Mouse (Mus musculus) lung, postnatal 36 days (tissue): ENCODE measurements around the gene Zdhhc24.

ENCODE experiments used
- DNase-seq: peaks from one replicate; pipeline ENCODE4 v3.0.0; 2022; ENCODE audit warnings: mixed read lengths

Gene Zdhhc24

GRCm38 (mm10) chr19:4879324-4879703, 846 bp downstream of the Zdhhc24 start:
- no peak for DNase-seq

DNA sequence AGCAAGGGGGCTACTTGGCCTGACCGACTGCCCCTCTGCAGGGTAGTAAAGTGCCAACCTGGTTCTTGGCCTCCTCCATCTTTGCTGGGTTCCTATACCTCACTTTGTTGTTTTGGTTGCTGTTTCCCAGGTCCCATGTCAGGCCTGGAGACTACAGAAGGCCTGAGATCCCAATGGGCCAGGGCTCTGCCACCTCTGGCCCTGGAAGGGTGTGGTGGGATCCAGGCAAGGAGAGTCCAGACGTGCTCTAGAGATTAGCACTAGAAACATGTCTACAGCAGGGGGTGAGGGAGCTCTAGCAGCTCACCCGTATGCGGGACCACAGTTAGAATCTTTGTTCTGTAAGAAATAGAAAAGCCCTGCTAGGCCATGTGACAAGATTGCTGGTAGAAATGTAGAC, 5.5 kb downstream of the Zdhhc24 start:
- no peak for DNase-seq

DNA sequence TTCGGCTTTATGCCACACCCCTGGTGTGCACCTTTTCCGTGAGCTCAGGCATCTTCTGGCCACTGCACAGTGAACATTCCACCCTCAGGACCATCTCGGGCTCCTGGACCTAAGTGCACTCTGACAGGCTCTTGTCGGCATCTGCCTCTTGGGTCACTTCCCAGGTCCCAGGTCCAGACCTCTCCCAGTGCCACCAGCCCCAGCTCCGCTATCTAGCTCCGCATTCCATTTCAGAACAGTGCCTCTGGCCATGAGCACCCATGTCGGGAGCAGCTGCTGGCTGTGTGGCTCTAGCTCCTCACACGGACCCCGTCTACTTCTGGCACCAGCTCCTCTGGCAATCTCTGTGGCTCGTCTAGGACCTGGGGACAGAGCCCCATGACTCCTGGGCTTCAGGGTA, 11.3 kb downstream of the Zdhhc24 start:
- no peak for DNase-seq

GRCm38 (mm10) chr19:4891798-4892197, 13.3 kb downstream of the Zdhhc24 start:
- DNase-seq, result no peak

DNA sequence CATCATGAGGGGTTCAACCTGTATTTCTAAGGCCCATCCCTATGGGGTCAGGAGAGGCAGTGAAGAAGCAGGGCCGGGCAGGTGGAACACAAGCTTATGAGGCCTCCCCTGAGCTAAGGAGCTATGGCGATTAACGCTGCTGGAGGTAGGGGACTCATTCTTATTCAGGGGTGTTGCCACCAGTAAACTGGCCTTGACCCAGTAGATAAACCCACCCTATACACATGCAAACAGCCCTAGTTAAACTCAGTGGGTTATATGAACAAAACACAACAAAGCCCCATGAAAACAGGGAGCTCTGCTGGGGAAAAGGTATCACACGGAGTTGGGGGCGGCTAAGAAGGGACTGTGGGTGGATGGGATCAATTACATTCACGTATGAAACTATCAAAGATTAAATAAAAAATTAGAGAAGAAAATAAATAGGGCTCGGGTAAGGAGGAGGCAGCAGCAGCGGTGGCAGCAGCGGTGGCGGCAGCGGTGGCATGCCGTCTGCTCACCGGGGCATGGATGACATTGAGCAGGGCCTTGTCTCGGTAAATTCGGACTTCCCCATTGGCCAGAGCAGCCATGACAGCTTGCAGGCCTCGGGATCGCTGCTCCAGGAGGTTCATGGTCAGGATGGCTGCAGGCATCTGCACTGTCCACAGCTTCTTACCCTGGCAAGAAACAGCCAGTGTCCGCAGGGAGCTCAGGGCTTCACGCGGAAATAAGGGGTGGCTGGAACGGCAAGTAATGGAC, 18.5 kb downstream of the Zdhhc24 start:
- no peak for DNase-seq

DNA sequence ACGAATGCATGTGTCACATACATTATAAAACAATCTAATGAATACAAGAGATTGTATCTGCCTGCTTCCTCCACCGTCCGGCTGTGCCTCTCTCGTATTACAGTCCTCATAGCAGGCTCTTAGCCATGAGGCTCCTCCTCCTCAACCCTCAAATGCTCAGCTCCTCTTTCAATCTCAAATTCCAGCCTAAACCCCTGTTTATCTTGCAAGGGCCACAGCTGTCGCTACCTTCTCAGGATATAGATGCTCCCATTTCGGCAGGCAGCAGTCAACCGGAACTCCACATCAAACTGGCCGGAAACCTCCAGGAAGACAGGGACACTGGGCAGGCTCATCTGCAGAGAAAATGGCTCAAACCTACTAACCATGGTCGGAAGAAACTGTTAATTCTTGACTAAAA, 20.5 kb downstream of the Zdhhc24 start:
- DNase-seq, result no peak

DNA sequence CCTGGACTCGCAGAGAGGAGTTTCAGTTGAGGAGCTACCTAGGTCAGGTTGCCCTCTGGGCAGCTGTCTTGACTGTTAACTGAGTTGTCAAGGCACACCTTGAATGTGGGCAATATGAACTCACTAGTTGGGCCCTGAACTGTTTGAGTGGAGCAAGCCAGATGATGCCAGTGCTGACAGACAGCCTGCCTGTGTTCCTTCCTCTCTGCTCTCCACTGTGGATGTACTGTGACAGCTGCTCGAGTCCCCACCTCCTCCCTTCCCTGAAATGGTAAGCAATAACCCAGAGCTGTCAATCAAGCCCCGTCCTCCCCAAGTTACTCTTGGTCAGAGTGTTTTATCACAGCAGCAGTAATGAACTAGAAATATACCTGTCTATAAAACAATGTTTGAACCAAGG, 21.4 kb downstream of the Zdhhc24 start:
- no peak for DNase-seq

DNA sequence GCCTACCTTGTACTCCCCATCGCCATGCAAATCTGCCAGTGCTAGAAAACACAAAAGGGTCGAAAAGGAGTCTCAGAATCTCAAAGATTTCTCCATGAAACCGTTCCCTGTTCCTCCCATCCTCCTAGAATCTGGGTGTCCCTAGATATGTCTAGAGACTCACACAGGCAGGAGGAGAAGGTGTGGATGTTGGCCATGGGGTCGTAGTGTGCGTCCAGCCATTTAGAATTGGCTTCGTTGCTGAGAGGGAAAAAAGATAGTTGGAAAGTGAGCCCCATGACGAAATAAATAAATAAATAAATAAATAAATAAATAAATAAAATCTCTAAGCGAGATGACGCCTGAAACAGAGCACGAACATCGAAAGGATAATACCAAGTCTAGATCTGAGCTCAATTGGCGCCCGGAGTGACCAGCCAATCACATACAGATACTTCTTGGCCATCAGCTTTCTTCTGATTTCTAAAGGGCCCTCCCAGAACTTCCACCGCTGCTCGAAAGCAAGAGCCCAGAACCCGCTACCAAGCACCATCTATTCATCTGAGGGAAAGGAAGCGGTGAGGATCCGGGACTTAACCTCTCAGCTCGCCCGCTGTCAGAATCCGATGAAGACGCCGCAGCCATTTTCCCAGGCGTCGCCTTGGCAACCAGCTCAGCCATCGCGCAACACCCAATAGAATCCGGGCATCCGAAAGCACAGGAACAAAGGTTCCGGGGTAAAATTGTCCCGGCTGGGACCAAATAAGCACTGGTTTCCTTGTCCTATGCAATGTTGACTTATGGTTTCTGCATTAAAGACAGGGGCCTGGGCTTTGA, 27.7 kb downstream of the Zdhhc24 start, which contains the start of gene Bbs1:
TSS of gene Bbs1 (minus strand) at position 650 of the 816 bp plus-strand sequence.
- DNase-seq, result peak; percentile 83

DNA sequence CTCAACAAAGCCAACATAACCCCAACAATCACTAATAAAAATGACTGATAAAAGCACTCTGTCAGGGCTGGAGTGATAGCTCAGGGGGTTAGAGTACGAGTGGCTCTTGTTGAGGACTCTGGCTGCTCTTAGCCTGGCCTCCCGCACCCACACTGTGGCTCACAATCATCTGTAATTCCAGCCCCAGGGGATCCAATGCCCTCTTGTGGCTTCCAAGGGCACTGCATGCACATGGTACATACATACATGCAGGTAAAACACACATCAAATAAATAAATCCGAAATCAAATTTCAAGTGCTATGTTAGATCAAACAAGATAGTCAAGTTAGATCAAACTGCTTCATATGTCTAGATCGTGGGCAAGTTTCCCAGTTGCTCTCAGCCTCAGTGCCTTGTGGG, 29.6 kb downstream of the Zdhhc24 start:
- DNase-seq, result peak; percentile 37

DNA sequence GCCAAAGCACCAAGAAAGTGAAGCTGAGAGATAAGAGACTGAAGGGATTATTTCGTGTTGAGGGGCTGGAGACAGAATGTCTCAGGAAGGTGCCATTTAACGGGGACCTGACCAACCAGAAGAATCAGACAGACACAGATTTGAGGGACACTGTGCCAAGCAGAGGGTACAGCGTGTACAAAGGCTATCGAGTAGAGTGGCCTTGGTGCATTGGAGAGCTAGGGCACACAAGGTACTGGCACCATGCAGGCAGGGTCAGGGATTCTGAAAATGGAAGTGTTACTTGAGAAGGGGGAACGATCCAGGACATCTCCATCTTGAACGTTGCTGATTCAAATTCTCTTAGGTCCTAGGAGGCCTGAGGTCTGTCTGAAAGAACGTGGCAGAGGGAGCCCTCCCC, 30.9 kb downstream of the Zdhhc24 start:
- DNase-seq, result no peak

DNA sequence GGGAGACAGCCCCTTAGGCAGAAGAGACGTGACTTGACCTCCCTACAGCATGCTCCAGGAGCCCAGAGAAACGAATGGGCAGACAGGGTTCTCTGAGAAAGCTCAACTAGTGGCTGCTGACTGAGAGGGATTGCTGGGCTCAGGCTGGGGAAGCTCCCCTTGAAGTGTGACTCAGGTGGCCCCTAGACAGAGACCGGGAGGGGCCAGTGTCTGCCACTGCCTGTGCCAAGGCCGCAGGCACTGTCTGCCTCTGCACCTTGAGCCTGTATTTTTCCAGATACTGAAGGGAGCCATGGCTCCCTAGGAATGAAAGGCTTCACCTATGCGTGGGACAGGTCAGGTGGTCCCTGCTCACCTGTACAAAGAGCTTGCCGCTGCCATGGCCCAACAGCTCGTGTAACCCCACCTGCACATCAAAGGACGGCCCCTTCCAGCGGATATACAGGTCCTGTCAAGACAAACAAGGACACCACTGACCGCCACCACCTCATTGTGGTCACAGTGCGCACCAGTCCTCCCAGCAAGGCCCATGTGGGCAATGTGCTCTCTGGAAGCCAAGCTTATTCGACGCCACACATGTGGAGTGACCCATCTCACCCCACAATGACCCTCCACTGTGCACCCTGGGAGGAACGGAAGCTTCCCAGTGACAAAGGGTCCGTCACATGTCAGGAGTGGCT, 37.6 kb downstream of the Zdhhc24 start:
- DNase-seq, result no peak

GRCm38 (mm10) chr19:4916827-4917226, 38.4 kb downstream of the Zdhhc24 start:
- peak; percentile 10 for DNase-seq

- DNase-seq, result no peak
Observed at GRCm38 (mm10) chr19:4919652-4920051, 41.2 kb downstream of the Zdhhc24 start.

DNA sequence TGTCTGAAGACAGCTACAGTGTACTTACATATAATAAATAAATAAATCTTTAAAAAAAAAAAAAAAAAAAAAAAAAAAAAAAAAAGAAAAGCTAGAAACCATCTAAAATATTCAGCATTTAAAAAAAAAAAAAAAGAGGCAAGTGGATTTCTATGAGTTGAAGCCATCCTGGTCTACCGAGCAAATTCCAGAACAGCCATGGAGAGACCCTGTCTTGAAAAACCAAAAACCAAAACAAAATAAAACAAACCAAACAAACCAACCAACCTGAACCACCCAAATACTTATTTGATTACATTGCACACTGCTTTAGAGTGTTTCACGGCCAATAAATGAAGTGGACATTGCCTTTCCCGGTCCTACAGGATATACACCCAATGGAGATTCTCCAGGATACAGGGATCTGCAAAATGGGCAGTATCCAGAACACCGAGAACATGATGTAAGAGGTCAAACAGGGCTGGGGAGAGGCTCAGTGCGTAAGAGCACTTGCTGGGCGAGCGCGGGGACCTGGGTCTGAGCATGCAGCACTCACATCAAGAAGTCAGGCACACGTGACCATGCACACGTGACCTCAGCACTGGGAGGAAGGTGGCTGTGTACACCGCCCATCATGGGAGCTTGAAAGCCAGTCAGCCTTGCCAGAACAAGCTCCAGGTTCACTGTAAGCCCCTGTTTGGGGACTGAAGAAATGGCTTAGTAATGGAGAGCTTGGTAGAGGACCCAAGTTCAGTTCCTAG, 46.8 kb downstream of the Zdhhc24 start:
- DNase-seq, result no peak

GRCm38 (mm10) chr19:4927904-4928531, 49.5 kb downstream of the Zdhhc24 start, which contains the start of gene Dpp3:
Gene Dpp3 (minus strand): TSS chr19:4928287.
- peak; percentile 100 for DNase-seq

- peak; percentile 24 for DNase-seq
Observed at GRCm38 (mm10) chr19:4928781-4929180, 50.3 kb downstream of the Zdhhc24 start.
